Mouse (Mus musculus) WW6 (cell line): ENCODE results near the gene Lrp4.

ENCODE experiments used
- DNase-seq: peaks from one replicate; pipeline ENCODE4 v3.0.0-alpha.2; 2013; ENCODE audit warnings: low read depth, low spot score

Gene Lrp4

GRCm38 (mm10) chr2:91453231-91454075 is 3.9 kb upstream of the Lrp4 start:
- DNase-seq, result no peak

DNA sequence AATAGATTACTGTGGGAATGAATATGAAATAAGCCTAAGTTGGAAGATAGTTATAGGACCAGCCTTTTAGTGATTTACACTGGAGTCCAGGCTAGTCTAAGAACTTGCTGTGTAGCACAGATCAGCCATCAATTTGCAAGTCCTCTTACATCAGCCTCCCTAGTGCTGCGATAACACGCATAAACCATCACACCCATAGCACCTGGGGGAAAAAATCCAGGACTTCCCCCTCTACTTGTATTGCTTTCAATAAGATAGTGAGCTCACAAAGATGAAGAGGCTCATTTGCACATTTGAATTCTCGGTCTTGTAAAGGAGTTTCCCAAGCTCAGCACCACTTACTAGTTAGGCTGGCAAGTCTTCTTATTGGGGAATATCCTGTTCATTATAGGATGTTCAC is 2.9 kb upstream of the Lrp4 start:
- no peak for DNase-seq

- no peak for DNase-seq
These were observed 1.5 kb upstream of the Lrp4 start for GRCm38 (mm10) chr2:91455826-91456225.

DNA sequence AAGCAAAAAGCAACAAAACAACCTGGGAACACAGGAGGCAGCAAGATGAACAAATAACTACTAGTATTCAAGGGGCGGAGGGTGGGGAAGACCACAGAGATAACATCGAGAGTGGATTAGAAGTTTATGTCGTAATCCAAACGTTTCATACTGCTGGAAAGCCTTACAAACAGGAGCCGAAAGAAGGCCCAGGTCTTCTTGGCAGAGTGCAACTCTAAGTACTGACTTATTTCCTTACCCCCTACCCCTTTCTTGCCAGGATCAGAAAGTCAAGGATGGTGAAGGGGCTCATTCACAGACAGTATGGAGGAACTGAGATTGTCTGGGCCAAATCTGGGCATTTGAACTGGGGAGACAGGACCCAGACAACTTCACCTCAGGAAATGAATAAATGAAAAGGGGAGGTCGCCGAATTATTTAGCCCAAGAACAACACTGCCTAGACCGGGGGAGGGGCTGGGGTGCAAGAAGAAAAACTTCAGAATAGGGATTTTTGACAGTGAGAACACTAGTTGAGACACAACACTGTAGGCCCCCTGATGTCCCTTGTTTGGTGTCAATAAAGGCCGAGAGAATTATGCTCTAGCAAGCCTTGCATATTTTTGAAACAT is 715 bp upstream of the Lrp4 start:
- no peak for DNase-seq

GRCm38 (mm10) chr2:91457656-91458251 is 443 bp downstream of the Lrp4 start:
- no peak for DNase-seq

DNA sequence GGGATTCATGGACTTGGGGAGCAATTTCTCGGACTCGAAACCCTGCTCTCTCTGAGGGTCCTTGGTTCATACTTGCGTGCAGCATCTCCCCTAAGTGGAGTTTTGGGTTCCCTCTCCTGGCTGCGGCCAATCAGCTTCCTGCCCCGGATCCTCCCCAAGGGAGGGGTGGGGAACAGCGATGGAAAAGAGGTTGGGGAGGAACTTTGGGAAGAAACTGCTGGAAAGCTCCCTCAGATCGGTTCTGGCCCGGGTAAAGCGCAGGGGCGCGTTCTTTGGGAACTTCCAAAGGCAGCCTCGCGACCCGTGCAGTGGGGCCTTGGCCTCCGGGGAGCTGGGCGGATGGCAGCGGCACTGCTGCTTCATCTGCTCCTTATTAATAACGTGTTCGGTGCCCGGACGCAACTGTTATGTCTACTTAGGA is 951 bp downstream of the Lrp4 start:
- DNase-seq, result no peak

- no peak for DNase-seq
These were observed 1.5 kb downstream of the Lrp4 start for GRCm38 (mm10) chr2:91458673-91459391.

GRCm38 (mm10) chr2:91460076-91460475 is 2.8 kb downstream of the Lrp4 start:
- DNase-seq, result no peak

GRCm38 (mm10) chr2:91460771-91461170 is 3.5 kb downstream of the Lrp4 start:
- no peak for DNase-seq

DNA sequence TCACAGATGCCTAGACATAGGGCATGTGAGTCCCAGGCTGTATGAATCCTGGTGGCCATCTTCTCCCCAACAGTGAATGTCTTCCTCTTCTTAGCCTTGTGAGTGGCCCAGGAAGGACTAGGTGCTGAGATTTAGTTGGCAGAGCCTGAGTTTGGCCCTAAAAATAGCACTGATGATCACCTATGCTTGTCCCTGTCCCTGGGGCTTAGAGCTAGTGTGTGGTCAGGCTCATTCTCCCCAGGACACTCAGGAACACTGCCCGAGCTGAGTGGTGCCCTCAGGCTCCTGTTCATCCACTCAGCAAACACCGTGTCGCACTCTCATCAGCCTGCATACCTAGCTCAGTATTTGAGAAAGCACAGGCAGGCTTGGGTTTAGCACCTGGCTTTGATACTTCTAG is 4.0 kb downstream of the Lrp4 start:
- no peak for DNase-seq

DNA sequence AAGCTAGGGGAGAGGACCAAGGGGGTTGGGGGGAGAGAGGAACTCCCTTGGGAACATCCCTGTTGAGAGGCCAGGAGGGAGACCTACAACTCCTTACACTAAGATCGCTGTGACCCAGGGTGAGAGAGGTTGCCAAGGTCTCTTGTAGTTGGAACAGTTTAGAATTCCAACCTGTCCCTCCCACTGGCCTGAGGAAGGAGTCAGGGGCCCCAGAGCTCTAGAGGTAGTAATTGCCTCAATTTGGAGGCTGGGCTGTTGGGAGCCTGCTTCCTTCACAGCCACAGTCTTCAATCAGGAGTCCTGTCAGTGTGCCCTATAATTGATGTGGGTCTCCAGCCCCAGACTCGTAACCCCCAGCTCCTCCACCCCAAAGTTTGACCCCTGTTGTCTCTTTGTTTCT is 4.9 kb downstream of the Lrp4 start:
- DNase-seq, result no peak

DNA sequence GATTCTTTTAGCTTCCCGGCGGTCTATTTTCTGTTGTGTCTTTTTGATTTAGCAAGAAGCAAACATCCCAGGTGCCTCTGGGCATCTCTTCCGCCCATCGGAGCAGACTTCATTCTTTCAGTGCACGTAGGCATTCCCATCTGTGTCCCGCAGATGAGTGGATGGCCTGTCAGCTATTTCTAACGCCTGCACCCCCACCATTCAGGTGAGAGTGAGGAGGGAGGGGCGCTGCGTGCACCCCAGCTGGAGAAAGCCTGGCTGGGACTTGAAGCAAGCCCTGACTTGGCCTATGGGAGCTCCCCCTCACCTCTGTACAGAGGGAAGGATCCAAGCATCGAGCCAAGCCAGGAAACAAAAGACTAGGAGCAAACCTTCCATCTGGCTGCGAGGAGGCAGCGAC is 5.4 kb downstream of the Lrp4 start:
- DNase-seq, result no peak

DNA sequence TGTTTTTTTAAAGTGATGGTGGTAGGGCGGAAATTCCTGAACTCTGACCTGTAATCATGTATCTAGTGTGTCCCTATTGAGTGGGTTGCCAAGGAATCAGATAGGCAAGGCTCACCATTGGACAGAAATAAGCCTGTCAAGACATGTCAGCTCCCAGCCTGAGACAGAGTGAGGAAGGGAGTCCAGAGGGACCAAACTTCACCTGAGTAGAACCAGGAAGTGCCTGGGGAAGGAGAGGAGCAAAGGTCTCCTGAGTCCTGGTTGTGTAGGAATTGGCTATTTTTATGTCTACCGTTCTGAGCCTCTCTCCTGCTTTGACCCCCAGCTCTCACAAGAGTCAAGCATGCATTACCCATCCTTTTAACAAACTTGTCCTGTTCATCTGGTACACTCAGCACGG is 8.6 kb downstream of the Lrp4 start:
- no peak for DNase-seq

DNA sequence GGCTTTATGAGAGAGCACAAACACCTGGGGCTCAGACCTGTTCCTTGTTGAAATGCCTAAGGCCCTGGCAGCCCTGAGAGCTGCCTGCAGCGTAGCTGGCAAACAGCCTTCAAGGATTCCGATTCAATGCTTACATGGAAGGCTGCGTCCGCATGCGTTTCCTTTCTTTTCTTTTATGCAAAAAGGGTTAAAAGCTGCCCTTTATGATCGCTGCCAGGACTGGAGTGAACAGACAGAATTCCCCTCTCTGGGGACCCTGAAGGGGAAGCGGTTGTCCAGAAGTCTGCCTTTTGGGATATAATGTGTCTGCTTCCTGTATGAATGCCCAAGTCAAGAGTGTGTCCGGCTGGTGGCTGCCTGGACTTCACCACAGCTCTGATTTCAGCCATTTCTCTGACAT is 10.3 kb downstream of the Lrp4 start:
- DNase-seq, result no peak

GRCm38 (mm10) chr2:91470055-91470647 is 12.8 kb downstream of the Lrp4 start:
- no peak for DNase-seq

GRCm38 (mm10) chr2:91474358-91474757 is 17.0 kb downstream of the Lrp4 start:
- no peak for DNase-seq

DNA sequence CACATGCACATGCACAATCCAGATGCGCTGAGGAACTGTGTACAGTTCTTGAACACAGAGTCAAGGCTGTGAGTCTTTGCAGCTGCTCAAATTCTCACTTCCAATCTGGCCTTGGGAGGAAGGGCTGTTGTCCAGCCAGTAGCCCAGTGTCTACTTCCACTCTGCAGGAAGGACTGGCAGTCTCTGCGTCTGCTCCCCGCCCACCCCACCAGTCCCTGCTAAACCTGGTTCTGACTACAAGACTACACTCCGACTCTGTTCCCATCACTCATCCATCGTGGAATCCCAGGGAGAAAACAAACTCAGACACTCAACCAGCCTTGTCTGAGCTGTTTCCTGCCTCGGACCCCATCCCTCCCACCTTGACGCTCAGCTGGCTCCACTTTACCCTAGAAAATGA is 18.5 kb downstream of the Lrp4 start:
- DNase-seq, result no peak

- DNase-seq, result no peak
These were observed 18.9 kb downstream of the Lrp4 start for GRCm38 (mm10) chr2:91476251-91476661.

DNA sequence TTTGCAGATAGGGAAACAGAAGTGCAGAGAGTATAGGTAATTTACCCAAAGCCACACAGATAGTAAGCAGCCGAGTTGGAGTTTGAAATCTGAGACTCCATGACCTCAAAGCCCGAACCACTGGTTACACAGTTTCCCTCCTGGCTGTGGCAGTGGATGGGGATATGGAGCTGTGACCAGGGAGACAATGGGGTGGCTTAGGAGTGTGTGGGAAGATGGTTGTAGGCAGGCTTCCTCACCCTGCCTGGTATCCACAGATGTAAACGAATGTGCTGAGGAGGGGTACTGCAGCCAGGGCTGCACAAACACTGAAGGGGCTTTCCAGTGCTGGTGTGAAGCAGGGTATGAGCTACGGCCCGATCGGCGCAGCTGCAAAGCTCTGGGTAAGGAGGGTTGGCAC is 19.5 kb downstream of the Lrp4 start:
- no peak for DNase-seq

- DNase-seq, result no peak
These were observed 23.1 kb downstream of the Lrp4 start for GRCm38 (mm10) chr2:91480399-91480801.

DNA sequence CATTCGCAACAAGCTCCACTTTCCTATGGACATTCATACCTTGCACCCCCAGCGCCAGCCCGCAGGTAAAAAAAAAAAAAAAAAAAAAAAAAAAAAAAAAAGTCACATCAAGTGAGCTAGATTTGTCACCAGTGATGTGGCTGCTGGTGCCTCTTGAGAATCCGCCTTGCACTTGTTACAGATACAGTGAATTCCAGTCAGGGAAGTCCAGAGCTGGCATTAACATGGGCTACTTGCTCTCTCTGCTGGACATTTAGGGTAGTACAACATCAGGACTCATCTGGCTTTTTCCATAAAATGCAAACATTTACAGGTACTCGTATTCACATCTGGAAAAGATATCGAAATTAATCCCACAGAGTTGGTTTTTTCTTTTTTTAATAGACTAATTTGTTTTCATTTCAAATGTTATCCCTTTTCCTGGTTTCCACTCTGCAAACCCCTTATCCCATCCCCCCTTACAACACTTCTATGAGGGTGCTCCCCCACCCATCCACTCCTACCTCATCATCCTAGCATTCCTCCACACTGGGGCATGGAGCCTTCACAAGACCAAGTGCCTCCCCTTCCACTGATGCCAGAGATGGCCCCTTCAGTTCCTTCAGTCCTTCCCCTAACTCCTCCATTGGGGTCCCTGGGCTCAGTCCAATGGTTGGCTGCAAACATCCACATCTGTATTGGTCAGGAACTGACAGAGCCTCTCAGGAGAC is 23.6 kb downstream of the Lrp4 start:
- DNase-seq, result no peak
